Mouse (Mus musculus): ENCODE results near the gene Dpp6.

Gene Dpp6

DNA sequence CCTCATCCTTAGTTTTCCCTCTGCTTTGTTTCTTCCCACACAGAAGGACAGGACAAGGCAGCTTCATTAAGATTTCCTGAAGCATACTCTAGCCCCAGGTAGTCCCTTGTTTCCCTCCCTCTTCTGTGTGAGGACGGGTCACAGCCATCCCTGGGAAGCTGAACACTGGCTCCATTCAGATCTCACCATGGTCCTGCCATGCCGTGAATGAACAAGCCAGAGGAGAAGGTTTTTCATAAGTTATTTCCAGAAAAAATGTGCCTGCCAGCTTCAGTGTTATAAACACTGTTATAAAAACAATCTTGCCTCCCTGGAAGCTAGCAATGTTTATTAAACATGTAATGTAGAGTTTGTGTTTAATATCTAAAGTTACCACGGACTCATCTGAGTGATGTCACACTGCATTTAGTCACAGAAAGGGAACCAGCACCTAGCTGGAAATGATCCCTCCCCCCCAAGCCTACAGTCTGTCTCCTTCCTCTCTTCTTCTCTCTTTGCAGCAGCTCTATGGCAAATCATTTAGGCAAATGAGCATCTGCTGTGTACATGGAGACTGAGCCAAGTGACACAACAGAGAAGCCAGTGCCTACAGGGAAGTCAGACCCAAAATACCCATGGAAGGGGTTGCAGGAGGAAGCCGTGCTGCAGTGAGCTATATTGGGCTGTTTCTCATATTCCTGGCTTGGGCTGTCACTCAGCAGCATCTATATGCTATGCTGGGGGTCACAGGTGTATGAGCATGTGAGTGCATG lies 128.3 kb downstream of the Dpp6 start:
- DNase-seq (ENCODE audit: low spot score in 2 of 2) = peak; percentile 24 to 65

DNA sequence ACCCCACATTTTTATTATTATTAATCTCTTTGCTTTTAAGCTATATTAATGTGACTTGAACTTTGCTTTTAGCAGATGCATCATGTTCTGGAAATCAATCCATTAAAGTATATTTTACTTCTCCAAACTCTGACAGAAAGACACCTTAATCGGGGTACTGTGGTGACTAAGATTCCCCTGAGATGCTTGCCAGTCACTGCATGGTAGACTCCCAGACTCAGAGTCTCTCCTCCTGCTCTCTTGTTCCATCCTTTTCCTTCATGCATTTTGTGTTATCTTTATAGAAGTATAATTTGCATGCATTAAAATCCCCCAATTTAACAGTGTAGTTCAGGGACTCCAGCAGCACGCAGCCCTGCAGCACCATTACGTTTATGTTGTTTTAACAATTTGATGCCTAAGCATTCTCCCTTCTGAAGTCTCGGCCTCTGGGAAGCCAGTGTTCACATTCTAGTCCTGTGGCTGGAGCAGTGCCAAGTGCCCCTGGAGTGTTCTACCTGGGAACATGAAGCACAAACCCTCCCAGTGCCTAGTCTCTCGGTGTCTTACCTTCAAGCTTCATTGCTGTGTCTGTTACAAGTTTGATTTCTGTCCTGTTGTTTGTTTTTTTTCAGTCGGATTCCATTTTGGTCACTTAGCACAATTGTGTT lies 153.1 kb downstream of the Dpp6 start:
- DNase-seq (ENCODE audit: low spot score in 2 of 2) = no peak

DNA sequence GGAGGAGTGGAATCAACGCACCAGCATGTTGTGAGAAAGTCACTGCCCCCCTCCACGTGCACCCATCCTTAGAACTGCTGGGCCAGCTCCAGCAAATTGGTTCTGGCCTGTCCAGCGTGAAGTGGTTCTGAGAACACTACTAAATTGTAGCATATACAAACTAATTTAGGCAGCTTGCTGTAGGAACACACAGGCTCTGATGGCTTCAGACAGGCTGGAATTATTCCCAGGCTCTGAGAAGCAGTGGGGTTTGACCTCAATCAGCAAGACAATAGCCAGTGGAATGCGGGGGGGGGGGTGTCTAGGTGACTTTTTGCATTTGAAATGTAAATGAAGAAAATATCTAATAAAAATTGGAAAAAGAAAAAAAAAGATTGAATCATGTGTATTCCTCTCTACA lies 156.2 kb downstream of the Dpp6 start:
- no peak for DNase-seq (ENCODE audit: low spot score in 2 of 2)

- no peak for DNase-seq (ENCODE audit: low spot score in 2 of 2)
Observed at GRCm38 (mm10) chr5:26979348-26979747, 162.3 kb downstream of the Dpp6 start.

GRCm38 (mm10) chr5:26979755-26980154 lies 162.8 kb downstream of the Dpp6 start:
- DNase-seq (ENCODE audit: low spot score in 2 of 2) = no peak

GRCm38 (mm10) chr5:26985114-26985513 lies 168.1 kb downstream of the Dpp6 start:
- DNase-seq (ENCODE audit: low spot score in 2 of 2) = no peak

DNA sequence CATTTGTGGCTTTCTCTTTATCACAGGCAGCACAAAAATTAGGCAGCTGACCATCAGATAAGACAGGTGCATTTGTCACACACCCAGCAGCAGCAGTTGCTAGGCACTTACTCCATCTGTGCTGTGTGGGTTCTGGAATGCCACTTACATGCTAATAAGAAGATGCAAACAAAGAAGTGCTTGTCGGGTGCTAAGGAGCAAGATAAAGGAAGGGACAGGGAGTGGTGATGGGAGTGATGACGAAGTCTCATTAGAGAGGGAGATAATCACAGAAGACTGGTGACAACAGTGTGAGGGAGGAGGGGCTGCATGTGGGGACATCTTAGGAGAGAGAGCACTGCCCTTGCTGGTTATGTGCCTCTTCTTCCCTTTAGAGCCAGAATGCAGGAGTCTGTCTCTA lies 174.6 kb downstream of the Dpp6 start:
- DNase-seq (ENCODE audit: low spot score in 2 of 2) = no peak

GRCm38 (mm10) chr5:27003537-27003936 lies 186.5 kb downstream of the Dpp6 start:
- DNase-seq (ENCODE audit: low spot score in 2 of 2) = no peak

DNA sequence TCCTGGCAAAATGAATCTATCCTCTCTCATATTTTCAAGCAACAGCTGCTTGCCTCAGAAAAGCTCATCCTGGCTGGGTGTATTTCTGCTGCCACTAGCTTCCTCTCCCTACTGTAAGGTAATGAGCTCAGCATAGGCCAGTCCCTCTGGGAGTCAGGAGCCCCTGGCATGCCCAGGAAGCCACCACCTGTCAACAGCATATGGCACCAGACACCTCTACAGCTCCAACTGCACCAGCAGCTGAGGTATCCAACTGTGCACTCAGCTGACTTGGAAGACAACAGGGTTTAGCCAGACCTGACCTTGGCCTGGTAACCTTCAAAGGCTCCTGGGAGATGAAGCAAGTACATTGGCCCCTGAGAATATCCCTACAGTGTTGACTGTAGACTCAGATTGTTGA lies 192.2 kb downstream of the Dpp6 start:
- no peak for DNase-seq (ENCODE audit: low spot score in 2 of 2)

- no peak for DNase-seq (ENCODE audit: low spot score in 2 of 2)
Observed at GRCm38 (mm10) chr5:27010582-27010981, 193.6 kb downstream of the Dpp6 start.

GRCm38 (mm10) chr5:27018314-27018956 lies 201.4 kb downstream of the Dpp6 start:
- no peak for DNase-seq (ENCODE audit: low spot score in 2 of 2)

DNA sequence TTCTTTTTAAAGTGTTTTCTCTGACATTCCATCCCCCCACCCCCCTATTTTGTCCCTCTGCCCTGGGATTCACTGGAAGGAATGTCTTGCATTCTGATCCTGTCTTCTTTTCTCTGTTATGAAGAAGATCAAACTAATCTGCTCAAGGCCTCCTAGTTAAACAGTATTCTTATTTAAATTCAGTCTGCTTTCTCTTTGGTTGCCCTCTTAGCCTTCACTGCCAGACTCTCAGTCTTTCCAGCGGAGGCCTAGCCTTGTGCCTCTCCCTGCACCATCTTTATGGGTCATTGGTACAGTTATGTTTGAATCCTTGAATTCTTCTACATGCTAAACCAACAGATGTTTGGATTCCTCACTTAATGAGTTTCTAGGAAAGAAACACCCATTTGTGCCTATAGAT lies 211.6 kb downstream of the Dpp6 start:
- no peak for DNase-seq (ENCODE audit: low spot score in 2 of 2)

GRCm38 (mm10) chr5:27029784-27030183 lies 212.8 kb downstream of the Dpp6 start:
- no peak for DNase-seq (ENCODE audit: low spot score in 2 of 2)

DNA sequence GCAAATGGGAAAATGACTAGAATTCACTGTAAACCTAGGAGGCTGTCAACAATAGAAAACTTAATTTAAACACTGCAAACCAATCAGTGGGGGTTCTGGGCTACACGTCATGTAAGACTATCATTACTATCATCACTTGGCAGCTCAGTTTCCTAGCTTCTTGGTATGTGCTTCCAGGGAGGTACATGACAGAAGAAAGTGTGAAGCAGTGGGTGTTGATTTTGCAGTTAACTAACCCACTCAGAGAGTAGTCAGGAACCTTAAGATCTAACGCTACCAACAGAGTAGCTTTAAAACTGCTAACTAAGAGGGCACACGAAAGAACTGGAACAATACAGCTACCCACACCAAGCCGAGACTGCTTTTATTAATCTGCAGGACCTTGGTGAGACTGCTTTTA lies 217.9 kb downstream of the Dpp6 start:
- no peak for DNase-seq (ENCODE audit: low spot score in 2 of 2)

GRCm38 (mm10) chr5:27035291-27035690 lies 218.3 kb downstream of the Dpp6 start:
- DNase-seq (ENCODE audit: low spot score in 2 of 2) = no peak

- no peak for DNase-seq (ENCODE audit: low spot score in 2 of 2)
Observed at GRCm38 (mm10) chr5:27035891-27036290, 218.9 kb downstream of the Dpp6 start.

DNA sequence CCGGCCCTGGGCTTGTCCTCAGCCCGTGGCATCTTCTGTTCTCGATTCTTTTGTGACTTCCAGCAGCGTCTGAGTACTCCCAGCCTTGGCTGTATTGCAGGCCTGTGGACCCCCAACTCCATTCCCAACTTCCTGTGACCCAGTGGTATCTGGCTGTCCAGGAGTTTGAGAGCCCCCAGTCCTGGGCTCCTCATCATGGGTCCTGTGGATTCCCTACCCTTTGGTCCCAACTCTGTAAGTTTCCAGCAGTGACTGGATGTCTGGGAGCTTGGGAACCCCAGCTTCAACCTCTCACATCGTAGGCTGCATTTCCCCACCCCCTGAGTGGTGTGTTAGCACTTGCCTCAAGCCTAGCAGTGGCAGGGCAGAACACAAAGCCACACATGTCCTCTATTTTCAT lies 220.8 kb downstream of the Dpp6 start:
- no peak for DNase-seq (ENCODE audit: low spot score in 2 of 2)

GRCm38 (mm10) chr5:27048167-27048566 lies 231.2 kb downstream of the Dpp6 start:
- peak; percentile 62 to 69 for DNase-seq (ENCODE audit: low spot score in 2 of 2)

GRCm38 (mm10) chr5:27048926-27049325 lies 231.9 kb downstream of the Dpp6 start:
- DNase-seq (ENCODE audit: low spot score in 2 of 2) = no peak

GRCm38 (mm10) chr5:27049341-27050091 lies 232.5 kb downstream of the Dpp6 start:
- DNase-seq (ENCODE audit: low spot score in 2 of 2) = peak; percentile 17 to 27

DNA sequence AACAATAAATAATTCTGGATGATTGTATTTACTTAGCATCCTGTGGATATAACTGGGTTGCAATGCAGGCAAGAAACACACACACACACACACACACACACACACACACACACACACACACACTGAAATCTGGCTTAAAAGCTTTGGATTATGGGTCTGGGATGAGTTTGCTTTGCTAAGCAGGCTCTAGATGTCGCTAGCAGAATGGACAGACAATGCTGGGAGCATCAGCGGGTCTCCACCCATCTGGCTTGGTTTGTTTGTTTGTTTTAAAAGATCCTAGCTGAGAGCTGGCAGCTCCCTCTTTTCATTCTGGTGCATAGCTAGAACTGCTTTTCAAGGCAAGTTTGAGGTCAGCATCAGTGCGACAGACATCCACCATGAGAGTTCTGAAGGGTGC lies 234.2 kb downstream of the Dpp6 start:
- DNase-seq (ENCODE audit: low spot score in 2 of 2) = no peak

DNA sequence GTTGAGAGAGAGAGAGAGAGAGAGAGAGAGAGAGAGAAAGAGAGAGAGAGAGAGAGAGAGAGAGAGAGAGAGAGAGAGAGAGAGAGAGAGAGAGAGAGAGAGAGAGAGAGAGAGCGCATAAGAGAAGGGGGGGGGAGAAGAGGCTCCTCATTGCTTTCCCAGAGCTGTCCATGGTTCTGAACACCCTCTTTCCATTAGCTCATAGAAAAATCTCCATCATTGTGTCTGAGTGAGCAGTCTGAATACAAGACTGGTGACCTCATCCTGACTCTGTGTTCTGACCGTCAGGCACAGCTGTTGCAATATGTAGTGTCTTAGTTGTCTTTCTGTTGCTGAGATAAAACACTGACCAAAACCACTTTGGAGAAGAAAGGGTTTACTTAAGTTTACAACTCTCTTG lies 235.4 kb downstream of the Dpp6 start:
- DNase-seq (ENCODE audit: low spot score in 2 of 2) = no peak

Data from right cerebral cortex, postnatal 36 days (tissue).